Mouse (Mus musculus): ENCODE results near the gene Dscam.

The Dscam gene

GRCm38 (mm10) chr16:96761225-96761624 lies 409.3 kb downstream of the Dscam start:
- no peak for DNase-seq (ENCODE audit: low spot score in 2 of 2)

- no peak for DNase-seq (ENCODE audit: low spot score in 2 of 2)
Measured at GRCm38 (mm10) chr16:96759081-96759603, 411.4 kb downstream of the Dscam start.

GRCm38 (mm10) chr16:96758381-96758780 lies 412.2 kb downstream of the Dscam start:
- no peak for DNase-seq (ENCODE audit: low spot score in 2 of 2)

DNA sequence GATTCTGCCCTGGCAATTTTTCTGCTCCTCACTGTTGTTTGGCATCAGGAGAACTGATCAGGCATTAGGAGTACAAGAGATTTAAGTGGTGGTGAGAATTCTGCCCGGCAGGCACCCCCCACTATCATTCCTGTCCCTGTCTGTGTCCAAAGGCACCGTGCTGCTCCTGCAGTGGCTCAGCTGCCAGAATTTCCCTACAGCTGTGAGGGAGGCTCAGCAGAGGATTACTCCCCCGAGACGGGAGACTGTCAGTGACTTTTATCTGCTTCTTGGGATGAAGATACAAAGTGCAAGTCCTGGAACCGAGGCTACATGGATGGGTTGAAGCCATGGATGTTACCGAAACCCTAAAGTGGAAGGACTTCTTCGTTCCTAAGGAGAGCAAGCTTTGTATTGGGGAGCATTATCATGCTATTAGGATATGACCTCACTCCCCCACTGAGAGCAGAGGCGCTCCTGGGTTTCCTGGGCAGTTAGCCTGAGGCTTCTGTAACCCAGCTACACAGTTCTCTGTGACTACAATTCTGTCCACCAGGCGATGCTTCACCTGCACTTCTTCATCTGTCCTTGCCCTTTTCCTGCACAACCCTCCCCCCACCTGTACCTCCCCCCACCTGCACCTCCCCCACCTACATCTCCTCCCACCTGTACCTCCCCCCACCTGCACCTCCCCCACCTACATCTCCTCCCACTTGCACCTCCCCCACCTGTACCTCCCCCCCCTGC lies 412.8 kb downstream of the Dscam start:
- DNase-seq (ENCODE audit: low spot score in 2 of 2), result no peak

- no peak for DNase-seq (ENCODE audit: low spot score in 2 of 2)
Measured at GRCm38 (mm10) chr16:96756994-96757393, 413.6 kb downstream of the Dscam start.

DNA sequence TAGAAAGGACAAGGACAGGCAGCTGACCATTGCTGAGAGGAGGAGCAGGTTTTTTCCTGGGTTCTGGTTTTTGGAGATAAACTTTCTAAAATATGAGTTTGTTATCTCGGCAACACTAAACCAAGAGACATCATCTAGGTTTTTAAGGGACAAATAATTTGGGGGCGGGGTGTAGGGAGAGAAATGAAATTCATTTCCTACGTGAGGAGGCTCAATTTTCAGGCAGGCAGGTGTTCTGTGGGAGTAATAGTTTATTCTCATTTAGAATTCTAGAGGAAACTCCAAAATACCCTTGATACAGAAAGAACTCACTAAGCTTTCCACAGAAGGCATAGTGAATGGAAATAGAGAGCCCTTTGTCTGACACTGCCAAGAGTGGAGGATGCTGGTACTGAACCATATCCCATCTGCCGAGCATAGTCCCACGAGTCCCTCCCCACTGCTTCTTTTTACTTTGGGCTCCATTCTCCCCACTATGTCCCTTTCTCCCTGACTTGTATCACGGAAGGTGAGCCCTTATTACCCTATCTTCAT lies 415.5 kb downstream of the Dscam start:
- no peak for DNase-seq (ENCODE audit: low spot score in 2 of 2)

- DNase-seq (ENCODE audit: low spot score in 2 of 2), result no peak
Measured at GRCm38 (mm10) chr16:96754381-96754780, 416.2 kb downstream of the Dscam start.

- DNase-seq (ENCODE audit: low spot score in 2 of 2), result no peak
Measured at GRCm38 (mm10) chr16:96753781-96754173, 416.8 kb downstream of the Dscam start.

DNA sequence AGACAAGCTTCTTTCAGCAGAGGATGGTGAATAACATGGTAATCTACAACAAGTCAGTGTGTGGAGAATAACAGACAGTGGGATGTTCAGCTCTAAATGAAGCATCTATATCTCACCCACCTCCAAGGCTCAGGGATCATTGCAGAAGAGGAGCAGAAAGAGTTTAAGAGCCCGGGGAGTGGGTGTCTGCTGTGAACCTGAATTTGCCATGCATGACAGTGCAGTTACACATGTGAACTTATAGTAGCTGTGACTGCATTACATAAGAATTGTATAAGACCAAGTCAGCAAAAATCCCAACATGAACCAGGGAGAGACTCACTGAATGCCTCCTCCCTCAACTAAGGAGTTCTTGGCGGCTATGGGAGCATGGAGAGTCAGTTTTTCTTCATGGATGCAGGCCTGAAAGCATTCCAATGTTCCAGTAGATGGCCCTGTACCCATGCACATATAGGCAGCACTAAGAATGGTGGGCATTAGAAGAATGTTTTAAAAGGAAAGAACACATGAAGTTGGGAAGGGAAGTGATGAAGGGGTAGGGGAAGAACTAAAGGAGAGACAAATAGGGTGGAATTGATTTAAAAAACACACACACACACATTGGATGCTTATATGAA lies 417.3 kb downstream of the Dscam start:
- DNase-seq (ENCODE audit: low spot score in 2 of 2), result no peak

DNA sequence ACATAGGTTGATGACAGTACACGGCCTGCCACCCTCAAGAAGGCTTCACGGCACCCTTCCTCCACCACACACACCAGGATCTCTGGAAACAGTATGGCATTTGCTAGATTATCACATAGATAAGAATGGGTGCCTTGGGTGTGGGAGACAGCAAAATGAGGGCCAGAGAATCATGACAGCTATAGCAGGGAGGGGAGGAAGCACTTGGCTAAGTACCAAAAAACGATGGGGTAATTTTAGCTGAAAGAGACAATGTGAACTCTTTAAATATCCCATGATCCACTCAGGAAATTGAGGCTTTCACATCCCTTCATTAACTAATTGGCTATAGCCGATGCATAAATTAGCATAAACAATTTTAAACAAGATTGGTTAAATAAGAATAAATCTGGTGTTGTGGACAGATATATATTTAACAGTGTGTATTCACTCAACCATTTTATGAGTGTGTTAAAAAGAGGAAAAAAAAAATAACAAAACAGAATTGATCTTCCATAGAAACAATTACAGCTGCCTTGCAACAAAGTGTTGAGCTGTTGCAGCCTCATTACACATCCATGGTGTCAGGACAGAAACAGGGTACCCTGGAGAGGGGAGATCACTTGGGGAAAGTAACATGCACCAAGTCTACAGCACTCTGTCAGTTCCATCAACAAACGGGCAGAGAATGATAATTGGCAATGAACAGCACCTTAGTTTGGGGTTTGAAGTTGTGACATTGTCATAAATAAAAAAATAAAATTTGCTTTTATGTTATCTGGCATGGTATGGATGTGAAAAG lies 427.9 kb downstream of the Dscam start:
- DNase-seq (ENCODE audit: low spot score in 2 of 2), result no peak

DNA sequence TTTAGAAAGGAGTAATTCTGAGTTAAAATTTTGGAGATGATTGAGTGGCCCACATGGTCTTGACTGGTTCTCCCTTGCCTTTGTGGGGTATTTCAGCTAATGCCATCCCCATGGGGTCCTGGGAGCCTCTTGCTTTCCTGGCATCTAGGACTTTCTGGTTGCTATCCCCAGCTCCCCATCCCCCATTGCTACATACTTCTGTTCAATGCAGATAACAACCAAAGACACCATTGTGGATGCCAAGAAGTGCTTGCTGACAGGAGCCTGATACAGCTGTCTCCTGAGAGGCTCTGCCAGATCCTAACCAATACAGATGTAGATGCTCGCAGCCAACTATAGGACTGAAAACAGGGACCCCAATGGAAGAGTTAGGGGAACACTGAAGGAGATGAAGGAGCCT lies 429.2 kb downstream of the Dscam start:
- peak in 1 of 2 experiments; percentile 13 for DNase-seq (ENCODE audit: low spot score in 2 of 2)

DNA sequence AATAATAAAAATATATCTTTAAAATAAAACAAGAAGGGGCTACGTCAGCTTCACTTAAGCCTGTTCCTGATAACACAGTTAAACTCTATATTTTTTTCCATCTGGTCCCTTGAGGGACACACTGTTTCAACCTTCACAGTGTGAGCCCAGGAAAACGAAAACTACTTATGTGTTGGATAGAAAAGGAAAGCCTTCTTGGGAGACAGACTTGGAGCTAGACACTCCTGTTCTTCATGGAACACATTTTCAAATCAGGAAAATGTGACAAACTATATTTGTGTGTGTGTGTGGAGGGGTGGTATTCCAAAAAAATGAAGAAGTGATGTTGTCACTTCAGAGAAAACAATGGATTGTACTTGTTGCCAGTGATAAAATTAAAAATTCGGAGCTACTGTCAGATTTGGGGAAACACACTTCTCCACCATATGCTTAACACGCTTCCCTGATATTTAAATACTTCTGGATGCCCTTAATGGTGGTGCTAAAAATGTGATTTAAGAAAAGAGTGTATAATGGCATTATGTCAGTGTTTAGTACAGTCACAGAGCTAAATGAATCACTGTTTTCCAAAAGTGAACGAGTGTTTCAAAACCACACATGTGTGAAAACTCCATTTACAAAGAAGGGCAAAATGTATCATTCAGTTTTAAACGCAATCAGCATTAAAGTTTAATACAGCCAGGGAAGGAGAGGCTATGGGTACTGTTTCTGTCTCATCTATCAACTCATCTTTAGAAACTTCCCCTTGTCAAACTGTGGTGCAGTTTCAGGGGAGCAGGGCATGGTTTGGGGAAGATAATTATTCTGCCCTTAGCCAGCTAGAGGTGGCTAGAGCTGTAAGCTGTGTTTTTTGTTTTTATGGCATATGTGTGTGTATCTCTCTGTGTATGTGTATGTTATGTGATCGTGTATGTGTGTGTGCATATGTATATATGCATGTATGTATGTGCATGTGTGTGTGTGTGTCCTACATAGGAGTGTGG lies 430.2 kb downstream of the Dscam start:
- DNase-seq (ENCODE audit: low spot score in 2 of 2), result no peak

- peak in 1 of 2 experiments; percentile 35 for DNase-seq (ENCODE audit: low spot score in 2 of 2)
Measured at GRCm38 (mm10) chr16:96736501-96736900, 434.1 kb downstream of the Dscam start.

DNA sequence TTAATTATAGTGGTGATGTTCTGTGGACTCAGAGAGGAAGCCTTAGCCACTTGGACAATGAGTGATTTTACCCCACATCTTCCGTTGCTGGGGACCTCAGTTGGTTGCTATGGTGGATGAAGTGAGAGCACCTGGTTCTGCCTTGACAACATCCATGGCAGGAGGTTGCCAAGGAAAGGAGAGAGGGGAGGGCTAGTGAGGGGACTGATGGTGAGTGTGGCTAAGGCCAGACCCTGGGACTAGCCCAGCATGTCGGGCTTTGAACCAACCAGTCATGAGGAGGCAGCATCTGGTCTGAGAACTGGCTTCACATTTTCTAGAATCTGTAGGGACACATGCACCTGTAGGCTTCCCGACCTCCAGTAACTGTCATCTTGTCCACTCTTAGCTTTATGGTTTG lies 439.7 kb downstream of the Dscam start:
- no peak for DNase-seq (ENCODE audit: low spot score in 2 of 2)

- peak; percentile 26 to 57 for DNase-seq (ENCODE audit: low spot score in 2 of 2)
Measured at GRCm38 (mm10) chr16:96727836-96728774, 442.4 kb downstream of the Dscam start.

- peak in 1 of 2 experiments; percentile 50 for DNase-seq (ENCODE audit: low spot score in 2 of 2)
Measured at GRCm38 (mm10) chr16:96725071-96725724, 445.4 kb downstream of the Dscam start.

DNA sequence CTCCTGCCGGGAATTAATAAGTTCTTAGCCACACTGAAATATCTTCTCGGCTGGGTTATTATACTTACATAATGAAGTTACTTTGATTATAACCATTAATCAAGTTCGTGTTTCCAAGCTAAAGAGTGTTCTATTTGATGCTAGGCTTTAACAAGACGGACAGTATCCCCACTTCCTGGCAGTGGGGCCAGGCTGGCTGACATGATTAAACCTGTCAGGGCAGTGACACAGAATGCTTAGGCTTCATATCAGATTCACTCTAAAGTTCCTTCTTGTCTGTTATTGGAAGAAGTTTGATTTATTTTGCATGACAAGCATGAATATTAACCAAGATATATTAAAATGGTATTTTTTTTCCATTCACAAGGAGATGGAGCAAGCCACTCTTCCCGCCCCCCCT lies 446.0 kb downstream of the Dscam start:
- peak in 1 of 2 experiments; percentile 14 for DNase-seq (ENCODE audit: low spot score in 2 of 2)

DNA sequence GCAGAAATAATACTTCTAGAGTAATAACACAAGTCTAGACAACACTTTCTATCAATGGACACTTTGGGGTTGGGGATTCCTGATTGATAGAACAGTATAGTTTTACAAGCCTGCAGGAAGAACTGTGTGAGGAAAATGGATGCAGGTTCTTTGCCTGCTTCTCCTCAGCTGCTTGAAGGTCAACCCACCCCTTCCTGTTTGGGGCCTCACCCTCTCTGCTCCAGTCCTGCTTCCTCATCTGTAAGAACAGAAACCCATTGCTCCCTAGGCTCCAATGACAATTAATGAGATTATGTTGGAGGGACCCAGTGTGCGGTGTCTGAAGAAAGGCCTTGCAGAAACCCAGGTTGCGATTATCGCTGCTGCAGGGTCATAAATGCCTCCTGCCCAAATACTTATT lies 446.4 kb downstream of the Dscam start:
- DNase-seq (ENCODE audit: low spot score in 2 of 2), result peak in 1 of 2 experiments; percentile 33

- DNase-seq (ENCODE audit: low spot score in 2 of 2), result peak in 1 of 2 experiments; percentile 40
Measured at GRCm38 (mm10) chr16:96723066-96723669, 447.4 kb downstream of the Dscam start.

All from urinary bladder, postnatal 4 days (tissue).